Mouse (Mus musculus) stomach, postnatal 0 days (tissue): ENCODE measurements around the gene Usp30. TPM values are rescaled to one million over a fixed set of nuclear protein-coding genes. Genes with fewer than 3 reads are reported as not detected.

ENCODE experiments used
- ATAC-seq: fragments of 200-750 bp; cut with Nextera tagmentation; 2 replicates; pipeline ENCODE4 v1.8.0; 2017; ENCODE audit not compliant: low FRiP score, low TSS enrichment
- DNase-seq: peaks from one replicate; pipeline ENCODE4 v3.0.0-alpha.2; 2016; ENCODE audit warnings: low spot score
- H3K27ac ChIP-seq: fragments of 300-500 bp; sonication (generic); replicated peaks from 2 replicates; pipeline ENCODE4 v1.5.1; 2014; ENCODE audit warnings: mild to moderate bottlenecking, control low read depth
- H3K27me3 ChIP-seq: fragments of 300-500 bp; sonication (generic); 2 replicates; pipeline ENCODE4 v1.6.1; 2014; ENCODE audit warnings: low read length; ENCODE audit not compliant: control insufficient read depth, insufficient read depth
- H3K36me3 ChIP-seq: fragments of 300-500 bp; sonication (generic); 2 replicates; pipeline ENCODE4 v1.6.1; 2014; ENCODE audit warnings: low read length, mixed read lengths; ENCODE audit not compliant: control insufficient read depth, insufficient read depth
- H3K4me1 ChIP-seq: fragments of 300-500 bp; sonication (generic); replicated peaks from 2 replicates; pipeline ENCODE4 v1.6.1; 2014; ENCODE audit warnings: antibody characterized with exemption; ENCODE audit not compliant: control insufficient read depth, insufficient read depth
- H3K4me2 ChIP-seq: fragments of 300-500 bp; sonication (generic); replicated peaks from 2 replicates; pipeline ENCODE4 v1.6.1; 2014; ENCODE audit warnings: low read depth, mild to moderate bottlenecking, control low read depth, moderate library complexity
- H3K4me3 ChIP-seq: fragments of 300-500 bp; sonication (generic); 2 replicates; pipeline ENCODE4 v1.5.1; 2014; ENCODE audit warnings: low read depth, low read length, control low read depth
- H3K9ac ChIP-seq: fragments of 300-500 bp; sonication (generic); 2 replicates; pipeline ENCODE4 v1.6.1; 2014; ENCODE audit warnings: mild to moderate bottlenecking, low read length, control low read depth, mixed read lengths
- H3K9me3 ChIP-seq: fragments of 300-500 bp; sonication (generic); 2 replicates; pipeline ENCODE4 v1.6.1; 2016; ENCODE audit warnings: low read length; ENCODE audit not compliant: control insufficient read depth
- CTCF ChIP-seq: IDR thresholded peaks from 2 replicates; pipeline ENCODE4 v1.5.1; 2016; ENCODE audit warnings: antibody characterized with exemption, low read depth, mild to moderate bottlenecking, moderate library complexity
- EP300 ChIP-seq: optimal IDR thresholded peaks from 2 replicates; pipeline ENCODE3; 2016; ENCODE audit warnings: antibody characterized with exemption
- WGBS: fragments of 180-500 bp; shearing (Covaris S2); extraction: QIAGEN DNeasy Blood & Tissue Kit; methylation state at CpG from one replicate; pipeline ENCODE4 v1.1.7; 2014; 5-methylcytosine and 5-hydroxymethylcytosine counted together
- polyA plus RNA-seq: library from polyadenylated mRNA; unstranded; fragments of >200 nt; fragmentation: Nextera tagmentation; extraction: Ambion mirVana; gene quantifications from 2 replicates; pipeline ENCODE4 v1.2.1, GENCODE M21; 2015

The Usp30 gene
- polyA plus RNA-seq, 1 experiment from 2014 or later = 5.3 TPM

DNA sequence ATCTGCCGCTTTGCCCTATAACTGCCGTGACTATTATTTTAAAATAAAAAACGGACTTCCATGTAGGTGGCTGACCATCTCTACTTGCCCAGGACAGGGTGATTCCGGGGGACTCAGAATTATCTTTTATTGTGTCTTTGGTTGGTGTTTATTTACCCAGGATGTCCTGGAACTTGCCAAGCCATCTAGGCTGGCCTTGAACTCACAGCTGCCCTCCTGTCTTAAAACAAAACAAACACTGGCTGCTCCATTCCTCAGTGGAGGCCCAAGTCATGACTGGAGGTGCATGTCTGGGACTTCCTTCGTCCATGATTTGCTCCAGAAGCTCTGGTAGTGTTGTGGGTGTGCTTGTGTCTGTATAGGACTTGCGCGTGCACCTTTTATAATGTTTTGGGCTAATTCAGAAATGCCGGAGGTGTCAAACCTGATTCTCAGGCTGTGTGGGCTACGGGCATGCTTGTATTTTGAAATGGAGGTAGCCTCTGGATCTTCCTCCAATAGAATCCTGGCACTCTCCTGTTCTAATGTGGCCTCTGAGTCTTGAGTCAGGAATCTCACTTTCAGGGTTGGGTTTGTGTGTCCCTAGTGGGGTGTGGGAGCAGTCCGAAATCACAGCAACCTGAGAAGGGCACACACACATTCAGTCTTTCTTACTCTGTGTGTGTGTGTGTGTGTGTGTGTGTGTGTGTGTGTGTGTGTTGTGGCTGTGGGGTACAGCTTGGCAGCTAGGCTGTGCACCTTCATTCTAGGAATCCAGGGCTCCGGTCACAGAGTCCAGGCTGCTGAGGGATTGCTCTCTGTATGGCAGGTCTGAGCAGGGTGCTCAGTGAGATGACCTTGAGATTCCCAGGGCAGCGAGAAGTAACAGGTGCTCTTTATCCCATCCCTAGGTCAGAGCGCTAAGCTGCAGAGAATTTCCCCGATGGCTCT lies 82.0 kb downstream of the Usp30 start:
- ATAC-seq (no peak), DNase-seq (no peak)
- WGBS = 75% methylated on average over 14 of the region's 14 CpGs
- no peaks in the 10 kb centered on the region for H3K36me3 ChIP-seq
- H3K4me3 ChIP-seq = no peak overlapping the region
- H3K27ac ChIP-seq = no peak overlapping the region
- no peak for TF ChIP-seq CTCF
- H3K4me1 ChIP-seq = no peaks in the 10 kb centered on the region
- no peak overlapping the region for H3K4me2 ChIP-seq
- H3K9me3 ChIP-seq = no peaks in the 10 kb centered on the region
- no peaks in the 10 kb centered on the region for H3K27me3 ChIP-seq
- H3K9ac ChIP-seq = no peak overlapping the region

DNA sequence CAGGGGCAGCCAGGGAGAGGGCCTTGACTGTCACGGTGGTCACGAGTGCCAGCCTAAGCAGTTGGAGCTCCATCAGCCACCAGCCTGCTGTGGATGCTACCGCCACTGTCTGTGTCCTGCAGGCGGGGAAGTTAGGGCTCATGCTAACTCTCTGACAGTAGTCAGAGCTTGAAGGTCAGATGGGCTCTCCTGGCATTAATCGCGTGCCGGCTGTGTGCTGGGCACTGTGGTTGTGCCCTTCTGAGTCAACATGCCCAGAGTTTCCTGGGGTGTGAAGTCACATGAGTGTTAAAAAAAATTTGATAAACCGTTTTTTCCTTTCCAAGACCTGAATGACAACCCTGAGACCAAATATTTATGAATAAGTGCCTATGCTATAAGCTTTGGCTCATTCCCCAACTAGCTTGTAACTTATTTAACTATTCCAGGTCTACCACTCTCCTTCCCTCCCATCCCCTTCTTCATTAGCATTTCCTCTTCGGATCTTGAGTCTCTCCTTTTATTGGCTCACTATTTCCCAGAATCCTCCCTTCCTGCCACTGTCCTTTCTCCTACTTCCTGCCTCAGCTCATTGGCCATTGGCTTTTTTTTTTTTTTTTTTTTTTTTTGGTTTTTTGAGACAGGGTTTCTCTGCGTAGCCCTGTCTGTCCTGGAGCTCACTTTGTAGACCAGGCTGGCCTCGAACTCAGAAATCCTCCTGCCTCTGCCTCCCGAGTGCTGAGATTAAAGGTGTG lies 87.3 kb downstream of the Usp30 start:
- Histone ChIP-seq H3K4me1 (no peaks in the 10 kb centered on the region), H3K4me2 (no peak overlapping the region), H3K9ac (no peak overlapping the region), H3K9me3 (no peaks in the 10 kb centered on the region), H3K36me3 (no peaks in the 10 kb centered on the region), H3K27ac (no peak overlapping the region), H3K27me3 (no peaks in the 10 kb centered on the region), H3K4me3 (no peak overlapping the region)
- DNase-seq = no peak
- ATAC-seq = no peak
- TF ChIP-seq CTCF (no peak), EP300 (no peak)
- 77% methylated on average over 12 of the region's 12 CpGs for WGBS

DNA sequence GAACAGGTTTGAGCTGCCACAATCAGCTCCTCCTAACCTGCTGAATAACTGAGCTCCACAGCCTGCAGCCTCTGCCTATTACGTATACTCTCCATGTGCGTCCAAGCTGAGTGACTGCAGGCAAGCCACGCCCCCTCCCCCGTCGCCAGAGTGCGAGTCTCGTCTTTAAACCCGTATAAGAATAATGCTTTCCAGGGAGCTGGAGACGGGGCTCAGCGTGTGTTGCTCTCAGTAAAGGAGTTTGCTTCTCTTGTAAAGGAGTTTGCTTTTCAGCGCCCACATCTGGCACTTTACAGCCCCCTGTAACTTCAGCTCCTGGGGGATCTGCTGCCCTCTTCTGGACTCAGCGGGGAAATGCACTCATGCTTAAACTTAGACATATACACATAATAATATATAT lies 88.2 kb downstream of the Usp30 start:
- Histone ChIP-seq H3K4me2 (0 out of 2 replicates have a peak overlapping the region, but pooled peaks have one; percentile 23), H3K36me3 (no peaks in the 10 kb centered on the region), H3K27me3 (no peaks in the 10 kb centered on the region), H3K9ac (no peak overlapping the region), H3K4me1 (no peaks in the 10 kb centered on the region), H3K27ac (no peak overlapping the region), H3K9me3 (no peaks in the 10 kb centered on the region), H3K4me3 (no peak overlapping the region)
- WGBS = 6% methylated on average over 12 of the region's 12 CpGs
- peak; percentile 62 for DNase-seq
- TF ChIP-seq CTCF = peak; percentile 69
- TF ChIP-seq EP300 = no peak
- peak; percentile 40; the same call in 1 of the 2 replicates for ATAC-seq

DNA sequence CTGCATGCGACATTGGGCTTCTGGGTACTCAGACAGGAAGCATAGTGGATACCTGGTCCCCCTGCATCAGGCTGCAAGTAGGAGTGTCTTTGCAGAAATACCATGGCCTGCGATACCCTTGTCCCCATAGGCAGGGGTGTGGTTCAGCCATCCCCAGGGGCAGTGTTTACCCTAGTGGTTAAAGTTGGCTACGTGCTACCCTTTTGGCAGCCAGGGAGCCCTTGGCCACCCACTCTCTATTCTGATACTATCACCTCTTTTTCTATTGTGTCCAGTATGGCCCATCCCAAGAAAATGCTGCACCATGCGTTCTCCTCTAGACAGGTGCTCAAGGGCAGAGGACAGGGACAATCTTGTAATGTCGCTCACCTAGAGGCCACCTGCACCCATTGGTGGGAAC lies 89.5 kb downstream of the Usp30 start:
- Histone ChIP-seq H3K36me3 (no peaks in the 10 kb centered on the region), H3K9ac (no peak overlapping the region), H3K4me2 (no peak overlapping the region), H3K4me3 (no peak overlapping the region), H3K9me3 (no peaks in the 10 kb centered on the region), H3K4me1 (no peaks in the 10 kb centered on the region), H3K27me3 (no peaks in the 10 kb centered on the region), H3K27ac (no peak overlapping the region; the same call in 1 of the 2 replicates)
- 65% methylated on average over 5 of the region's 5 CpGs for WGBS
- ATAC-seq = no peak
- no peak for DNase-seq
- no peak for TF ChIP-seq EP300

DNA sequence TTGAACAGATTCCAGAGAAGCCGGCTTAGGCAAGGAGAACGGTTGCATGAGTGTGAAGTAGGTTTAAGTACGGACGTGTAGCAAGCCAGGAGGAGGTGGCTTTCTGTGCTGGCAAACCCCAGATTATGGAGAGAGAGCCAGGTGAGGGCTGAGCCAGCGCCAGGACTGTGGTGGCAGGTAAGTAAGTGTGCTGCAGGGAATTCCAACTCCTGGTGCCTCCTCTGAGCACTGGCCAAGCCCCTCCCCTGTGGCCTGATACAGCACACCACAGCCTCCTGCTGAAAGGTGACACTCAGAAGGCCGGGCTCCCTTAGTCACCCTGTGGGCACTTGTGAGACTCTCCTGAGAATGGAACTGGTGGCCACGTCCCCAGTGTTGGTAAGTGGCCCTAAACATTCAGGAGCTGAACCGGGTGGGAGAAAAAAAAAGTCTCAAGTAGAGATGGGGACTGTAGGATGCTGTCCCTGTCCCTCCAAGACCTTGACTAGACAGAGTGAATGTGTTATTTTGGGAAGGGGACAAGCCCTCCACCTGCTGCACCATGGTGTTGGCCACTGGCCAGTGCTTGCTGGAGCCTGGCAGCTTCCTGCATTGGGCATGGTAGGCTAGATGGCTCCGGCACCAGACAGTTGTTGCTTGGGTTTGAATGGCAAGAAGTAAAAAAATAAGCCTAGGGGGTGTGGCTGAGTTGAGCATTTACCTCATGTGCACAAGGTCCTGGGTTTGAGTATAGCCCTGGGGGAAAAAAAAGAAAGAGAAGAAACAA lies 90.1 kb downstream of the Usp30 start:
- H3K4me1 ChIP-seq = no peaks in the 10 kb centered on the region
- no peaks in the 10 kb centered on the region for H3K36me3 ChIP-seq
- H3K27me3 ChIP-seq = no peaks in the 10 kb centered on the region
- H3K4me2 ChIP-seq = no peak overlapping the region
- ATAC-seq = peak; percentile 73
- TF ChIP-seq EP300 (no peak), CTCF (no peak)
- no peak overlapping the region for H3K9ac ChIP-seq
- 56% methylated on average over 9 of the region's 9 CpGs for WGBS
- no peaks in the 10 kb centered on the region for H3K9me3 ChIP-seq
- H3K27ac ChIP-seq = no peak overlapping the region; the same call in 1 of the 2 replicates
- DNase-seq = peak; percentile 64
- H3K4me3 ChIP-seq = no peak overlapping the region
